Mouse (Mus musculus) CD4-positive, CD25-positive, alpha-beta regulatory T cell, adult 4 months (primary cell): ENCODE results near the gene Ppp1r1b. TPM values are rescaled to one million over a fixed set of nuclear protein-coding genes. Genes with fewer than 3 reads are reported as not detected.
A peak's percentile ranks its signal among the peaks of the same experiment; 100 is the strongest.
"Not testable (repeated sequence)": the region's sequence is repeated elsewhere in the genome, so short reads cannot be mapped to it uniquely, and the experiment has no call there.

Experiments
- ATAC-seq: one replicate; pipeline ENCODE4 v1.8.0; 2017
- polyA plus RNA-seq, 2 experiments: library from polyadenylated mRNA; unstranded; fragments of 100-300 nt; shearing (Covaris generic); gene quantifications; one replicate each; pipeline ENCODE4 v1.2.1; 2017

Gene Ppp1r1b
- polyA plus RNA-seq, 2 experiments from 2014 or later: not detected

- no peak for ATAC-seq
These were observed 25.0 kb downstream of the Ppp1r1b start for GRCm38 (mm10) chr11:98373244-98373643.

DNA sequence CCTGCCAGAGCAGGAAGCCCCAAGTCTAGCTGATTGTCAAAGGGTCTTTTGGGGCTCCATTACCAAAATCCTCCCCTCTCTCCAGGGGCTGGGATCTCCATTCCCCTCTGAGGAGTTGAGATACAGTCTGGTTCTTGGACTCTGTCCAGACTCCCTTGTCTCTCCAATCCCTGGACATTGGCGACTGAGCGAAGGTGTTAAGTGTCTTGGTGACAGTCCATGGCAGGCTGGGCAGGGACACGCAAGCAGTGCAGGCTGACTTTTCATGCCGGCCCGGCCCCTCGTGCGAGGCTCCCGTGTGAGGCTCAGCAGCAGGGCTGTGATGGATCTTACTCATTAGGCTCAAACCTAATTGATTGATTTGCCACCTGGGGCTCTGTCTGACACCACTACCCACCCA is 26.1 kb downstream of the Ppp1r1b start:
- ATAC-seq: no peak

GRCm38 (mm10) chr11:98376756-98377155 is 28.6 kb downstream of the Ppp1r1b start:
- no peak for ATAC-seq

DNA sequence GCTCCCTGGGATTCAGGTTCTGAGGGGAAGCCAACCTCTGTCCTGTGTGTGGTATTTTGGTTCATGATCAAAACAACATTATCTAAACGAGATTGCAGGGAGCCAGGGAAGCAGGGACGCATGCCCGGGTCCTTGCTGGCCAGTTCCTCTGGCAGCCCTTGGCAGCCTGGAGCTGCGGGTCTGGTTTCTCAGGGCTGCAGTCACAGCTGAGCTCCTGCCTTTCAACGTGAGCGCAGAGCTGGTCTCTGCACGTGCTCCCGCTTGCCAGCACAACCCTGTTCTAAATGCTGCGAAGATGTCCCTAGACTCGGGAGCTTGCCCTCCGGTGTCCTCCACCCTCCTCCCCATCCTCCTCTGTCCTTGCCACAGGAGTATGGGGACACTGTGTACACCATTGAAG is 29.6 kb downstream of the Ppp1r1b start:
- ATAC-seq: no peak

GRCm38 (mm10) chr11:98379379-98379778 is 31.2 kb downstream of the Ppp1r1b start:
- no peak for ATAC-seq

GRCm38 (mm10) chr11:98380106-98380505 is 31.9 kb downstream of the Ppp1r1b start:
- ATAC-seq: no peak

- no peak for ATAC-seq
These were observed 33.4 kb downstream of the Ppp1r1b start for GRCm38 (mm10) chr11:98381651-98382050.

GRCm38 (mm10) chr11:98382405-98382804 is 34.2 kb downstream of the Ppp1r1b start:
- not testable (repeated sequence) for ATAC-seq

GRCm38 (mm10) chr11:98383261-98384030 is 35.2 kb downstream of the Ppp1r1b start, which contains the start of gene Tcap:
TSS of gene Tcap (plus strand) at chr11:98383811.
- no peak for ATAC-seq

DNA sequence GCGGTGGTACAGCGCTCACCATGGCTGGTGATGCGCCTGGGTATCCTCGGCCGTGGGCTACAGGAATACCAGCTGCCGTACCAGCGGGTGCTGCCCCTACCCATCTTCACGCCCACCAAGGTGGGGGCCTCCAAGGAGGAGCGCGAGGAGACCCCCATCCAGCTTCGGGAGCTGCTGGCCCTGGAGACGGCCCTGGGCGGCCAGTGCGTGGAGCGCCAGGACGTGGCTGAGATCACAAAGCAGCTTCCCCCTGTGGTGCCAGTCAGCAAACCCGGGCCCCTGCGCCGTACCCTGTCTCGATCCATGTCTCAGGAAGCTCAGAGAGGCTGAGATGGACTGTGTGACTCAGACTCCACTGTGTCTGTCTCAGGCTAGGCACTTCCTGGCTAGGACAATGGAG is 36.0 kb downstream of the Ppp1r1b start:
- ATAC-seq: no peak

- ATAC-seq: no peak
These were observed 36.8 kb downstream of the Ppp1r1b start for GRCm38 (mm10) chr11:98384721-98385637.

- no peak for ATAC-seq
These were observed 37.7 kb downstream of the Ppp1r1b start, which contains the start of gene Pnmt for GRCm38 (mm10) chr11:98385638-98386585. TSS of gene Pnmt (plus strand) at chr11:98386450.

DNA sequence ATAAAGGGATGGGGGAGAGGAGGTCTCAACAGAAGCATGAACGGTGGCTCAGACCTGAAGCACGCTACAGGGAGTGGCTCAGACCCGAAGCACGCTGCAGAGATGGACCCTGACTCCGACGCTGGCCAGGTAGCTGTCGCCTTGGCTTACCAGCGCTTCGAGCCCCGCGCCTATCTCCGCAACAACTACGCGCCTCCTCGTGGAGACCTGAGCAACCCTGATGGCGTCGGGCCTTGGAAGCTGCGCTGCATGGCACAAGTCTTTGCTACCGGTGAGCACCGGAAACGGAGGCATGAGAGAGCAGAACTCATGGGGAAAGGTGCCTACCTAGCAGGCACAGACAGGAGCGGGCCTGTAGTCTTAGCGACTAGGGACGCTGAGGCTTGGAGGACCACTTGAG is 38.4 kb downstream of the Ppp1r1b start:
- ATAC-seq: no peak

DNA sequence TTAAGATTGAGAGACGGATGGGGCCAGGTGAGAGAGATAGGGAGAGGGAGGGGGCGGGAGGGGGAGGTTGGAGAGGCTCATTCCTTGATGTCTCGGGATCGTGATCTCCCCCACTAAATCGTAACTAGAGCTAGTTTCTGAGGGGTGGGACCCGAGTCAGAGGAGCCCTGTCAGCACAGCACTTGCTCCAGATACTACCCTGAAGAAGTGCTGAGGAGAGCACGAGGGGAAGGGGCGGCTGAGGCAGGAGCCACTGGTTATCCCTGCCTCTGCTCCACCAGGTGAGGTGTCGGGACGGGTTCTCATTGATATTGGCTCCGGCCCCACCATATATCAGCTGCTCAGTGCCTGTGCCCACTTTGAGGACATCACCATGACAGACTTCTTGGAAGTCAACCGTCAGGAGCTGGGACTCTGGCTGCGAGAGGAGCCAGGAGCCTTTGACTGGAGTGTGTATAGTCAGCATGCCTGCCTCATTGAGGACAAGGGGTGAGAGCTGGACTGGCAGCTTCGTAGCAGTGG is 38.9 kb downstream of the Ppp1r1b start:
- no peak for ATAC-seq

DNA sequence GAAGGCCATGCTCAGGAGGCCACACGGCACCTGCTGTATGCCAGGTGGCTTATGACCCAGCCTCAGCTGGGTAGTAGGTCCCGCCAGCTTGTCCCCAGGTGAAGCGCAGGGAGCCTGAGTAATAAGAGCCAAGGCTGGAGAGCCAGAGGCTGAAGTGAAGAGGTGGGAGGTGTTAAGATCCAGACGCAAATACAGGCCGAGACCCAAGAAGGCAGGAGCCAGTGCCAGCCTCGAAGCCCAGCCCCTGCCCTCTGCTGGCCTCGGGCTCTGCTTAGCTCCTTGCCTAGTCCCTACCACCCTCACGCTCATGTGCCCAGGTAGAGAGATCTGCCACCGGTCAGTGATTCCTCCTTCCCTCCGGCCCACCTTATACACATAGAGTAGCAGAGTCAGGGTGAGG is 40.1 kb downstream of the Ppp1r1b start:
- no peak for ATAC-seq

DNA sequence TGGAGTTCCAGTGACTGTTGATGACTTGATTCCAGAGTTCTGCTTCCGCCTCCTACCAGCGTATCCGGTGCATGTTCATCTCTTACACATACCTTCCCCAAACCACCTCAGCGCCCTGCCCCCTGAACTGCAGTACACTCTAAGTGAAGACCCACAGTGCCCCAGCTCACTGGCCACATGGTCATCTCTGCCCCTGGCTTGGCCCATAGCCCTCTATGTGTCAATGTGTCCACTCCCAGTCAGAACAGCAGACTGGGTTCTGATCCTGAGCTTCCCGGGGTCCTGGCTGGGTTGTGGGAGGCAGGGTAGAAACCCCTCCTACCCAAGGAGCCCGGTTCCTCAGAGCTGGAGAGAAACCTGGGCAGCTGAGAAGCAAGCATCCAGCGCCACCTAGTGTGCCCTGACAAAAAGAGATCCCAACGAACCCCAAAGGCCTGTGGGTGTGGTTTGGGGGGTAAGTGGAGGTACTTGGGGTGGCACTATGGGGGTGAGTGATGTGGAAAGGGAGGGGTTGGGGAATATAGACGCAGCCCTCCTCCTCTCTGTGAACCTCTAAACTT is 41.1 kb downstream of the Ppp1r1b start:
- ATAC-seq: no peak

- no peak for ATAC-seq
These were observed 41.9 kb downstream of the Ppp1r1b start for GRCm38 (mm10) chr11:98390141-98390540.

- no peak for ATAC-seq
These were observed 43.8 kb downstream of the Ppp1r1b start for GRCm38 (mm10) chr11:98392034-98392433.

GRCm38 (mm10) chr11:98392645-98393044 is 44.4 kb downstream of the Ppp1r1b start:
- no peak for ATAC-seq

DNA sequence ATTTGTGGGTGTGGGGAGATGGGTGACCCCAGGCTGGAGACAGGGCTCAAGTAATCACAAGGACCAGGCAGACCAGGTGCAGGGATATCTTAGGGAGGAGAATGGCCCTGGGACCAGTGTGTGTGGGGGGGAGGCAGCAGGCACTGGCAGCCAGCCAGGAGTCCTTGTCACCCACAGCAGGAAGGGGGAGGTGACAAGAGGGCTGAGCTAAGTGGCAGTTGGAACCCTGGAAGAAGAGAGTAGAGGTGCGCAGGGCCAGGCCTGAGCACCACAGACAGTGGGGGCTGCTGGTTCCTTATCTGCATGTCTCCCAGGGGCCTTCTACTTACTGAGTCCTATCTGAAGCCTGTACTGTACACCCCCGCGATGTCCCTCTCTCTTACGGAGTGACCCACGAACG is 45.1 kb downstream of the Ppp1r1b start:
- ATAC-seq: peak; percentile 39

GRCm38 (mm10) chr11:98394301-98394700 is 46.1 kb downstream of the Ppp1r1b start:
- ATAC-seq: no peak

GRCm38 (mm10) chr11:98395041-98395440 is 46.8 kb downstream of the Ppp1r1b start:
- no peak for ATAC-seq
